Mouse (Mus musculus) forebrain, postnatal 0 days (tissue): ENCODE data around the gene Ppp1r3c. TPM values are rescaled to one million over a fixed set of nuclear protein-coding genes. Genes with fewer than 3 reads are reported as not detected.

Source experiments
- ATAC-seq: fragments of 200-750 bp; cut with Nextera tagmentation; 2 replicates; pipeline ENCODE4 v1.8.0; 2017; ENCODE audit warnings: mild to moderate bottlenecking, moderate library complexity
- DNase-seq: peaks from one replicate; pipeline ENCODE4 v3.0.0-alpha.2; 2015
- H3K27ac ChIP-seq: fragments of 300-500 bp; sonication (generic); 2 replicates; pipeline ENCODE4 v1.5.1; 2014; ENCODE audit warnings: low read depth, mild to moderate bottlenecking, antibody characterized with exemption, low read length, moderate library complexity, mixed read lengths
- H3K27me3 ChIP-seq: fragments of 300-500 bp; sonication (generic); 2 replicates; pipeline ENCODE4 v1.6.1; 2014; ENCODE audit warnings: mild to moderate bottlenecking, low read length, mixed read lengths; ENCODE audit not compliant: insufficient read depth
- H3K36me3 ChIP-seq: fragments of 300-500 bp; sonication (generic); 2 replicates; pipeline ENCODE4 v1.6.1; 2014; ENCODE audit warnings: mild to moderate bottlenecking, moderate library complexity; ENCODE audit not compliant: insufficient read depth
- H3K4me1 ChIP-seq: fragments of 300-500 bp; sonication (generic); 2 replicates; pipeline ENCODE4 v1.6.1; 2014; ENCODE audit warnings: antibody characterized with exemption; ENCODE audit not compliant: insufficient read depth
- H3K4me2 ChIP-seq: fragments of 300-500 bp; sonication (generic); 2 replicates; pipeline ENCODE4 v1.6.1; 2014; ENCODE audit warnings: low read depth, mild to moderate bottlenecking, moderate library complexity
- H3K4me3 ChIP-seq: fragments of 300-500 bp; sonication (generic); 2 replicates; pipeline ENCODE4 v1.5.1; 2014; ENCODE audit warnings: low read depth, low read length, mixed read lengths
- H3K9ac ChIP-seq: fragments of 300-500 bp; sonication (generic); 2 replicates; pipeline ENCODE4 v1.6.1; 2014; ENCODE audit warnings: mild to moderate bottlenecking
- H3K9me3 ChIP-seq: fragments of 300-500 bp; sonication (generic); 2 replicates; pipeline ENCODE4 v1.6.1; 2016; ENCODE audit warnings: low read length
- CTCF ChIP-seq: sonication (generic); IDR thresholded peaks from 2 replicates; pipeline ENCODE4 v1.5.1; 2016; ENCODE audit warnings: antibody characterized with exemption, control low read depth, low read depth
- WGBS: fragments of 180-500 bp; shearing (Covaris S2); extraction: QIAGEN DNeasy Blood & Tissue Kit; methylation state at CpG from one replicate; pipeline ENCODE4 v1.1.7; 2014; 5-methylcytosine and 5-hydroxymethylcytosine counted together
- polyA plus RNA-seq: library from polyadenylated mRNA; unstranded; fragments of >200 nt; fragmentation: Nextera tagmentation; extraction: Ambion mirVana; gene quantifications from 2 replicates; pipeline ENCODE4 v1.2.1, GENCODE M21; 2015
- total RNA-seq: library from RNA; depleted of rRNA; stranded (reverse); fragments of >200 nt; gene quantifications from 2 replicates; pipeline ENCODE4 v1.2.3, GENCODE M21; 2014

Gene Ppp1r3c
- total and polyA plus RNA-seq, 2 experiments from 2014 or later = 8.9 to 28.6 TPM

DNA sequence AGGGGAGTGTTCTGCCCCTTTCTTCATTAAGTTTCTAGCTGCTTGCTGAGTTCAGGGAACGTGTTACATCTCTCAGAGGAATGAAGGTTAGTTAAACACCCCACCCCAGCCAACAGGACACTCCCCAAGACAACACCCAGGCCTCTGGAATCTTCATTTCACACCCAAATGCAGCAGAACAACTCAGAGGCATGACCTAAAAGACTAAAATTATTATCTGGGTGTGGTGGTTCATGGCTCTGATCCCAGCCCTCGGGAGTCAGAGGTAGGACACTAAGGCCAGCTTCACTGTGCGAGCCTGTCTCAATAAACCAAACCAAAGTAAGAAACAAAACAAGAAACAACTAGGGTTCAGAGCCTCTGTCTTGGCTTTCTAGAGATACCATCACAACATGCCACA is 38.3 kb downstream of the Ppp1r3c start:
- 86% methylated on average over 3 of the region's 3 CpGs for WGBS
- H3K27ac ChIP-seq = no peak overlapping the region

DNA sequence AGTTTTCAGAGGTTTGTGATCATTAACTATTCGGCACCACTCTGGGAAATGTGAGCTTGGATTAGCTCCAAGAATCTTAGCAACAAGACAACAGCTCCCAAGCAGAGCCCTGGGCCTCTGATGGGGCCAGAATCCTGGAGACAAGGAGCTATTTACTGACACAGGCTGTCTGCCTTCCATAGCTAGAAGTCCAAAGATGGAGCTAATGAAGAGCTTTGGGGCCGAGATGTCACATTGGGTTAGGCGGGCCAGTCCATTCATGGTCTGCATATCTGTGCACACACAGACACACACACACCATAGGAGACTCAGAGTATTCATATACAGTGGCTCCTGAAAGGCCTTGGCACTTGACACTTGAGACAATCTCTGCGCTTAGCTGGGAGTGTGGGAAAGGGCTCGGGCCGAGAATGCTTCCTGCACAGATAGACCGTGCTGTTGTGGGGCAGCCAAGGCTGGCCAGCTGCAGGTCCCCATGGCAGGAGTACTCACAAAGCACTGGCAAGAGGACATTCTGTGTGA is 39.8 kb downstream of the Ppp1r3c start:
- H3K27ac ChIP-seq = peak overlapping the region; percentile 62; the same call in 1 of the 2 replicates

More for the DNA sequence above, 38.3 kb downstream of the Ppp1r3c start:
- Histone ChIP-seq H3K36me3 (no peaks in the 10 kb centered on the region), H3K9me3 (no peaks in the 10 kb centered on the region), H3K4me1 (no peaks in the 10 kb centered on the region; the same call in 1 of the 2 replicates), H3K27me3 (no peaks in the 10 kb centered on the region; the same call in 1 of the 2 replicates), H3K9ac (no peak overlapping the region), H3K4me2 (no peak overlapping the region), H3K4me3 (no peak overlapping the region)
- TF ChIP-seq CTCF = no peak
- no peak for ATAC-seq
- no peak for DNase-seq

DNA sequence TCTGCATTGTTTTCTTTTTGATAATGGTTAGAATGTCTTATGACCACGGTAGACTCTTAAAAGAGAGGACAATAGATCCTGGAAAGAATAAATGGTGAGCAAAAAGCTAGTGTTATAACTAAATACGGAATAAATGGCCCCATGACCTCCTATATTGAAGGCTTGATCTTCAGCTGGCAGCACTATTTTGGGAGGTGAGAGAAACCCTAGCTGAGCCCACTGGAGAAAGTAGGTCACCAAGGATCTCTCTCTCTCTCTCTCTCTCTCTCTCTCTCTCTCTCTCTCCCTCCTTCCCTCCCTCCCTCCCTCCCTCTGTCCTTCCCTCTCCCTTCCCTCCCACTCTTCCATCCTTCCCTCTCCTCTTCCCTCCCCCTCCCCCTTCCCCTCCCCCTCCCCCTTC is 42.9 kb downstream of the Ppp1r3c start:
- Histone ChIP-seq H3K9me3 (no peaks in the 10 kb centered on the region), H3K36me3 (no peaks in the 10 kb centered on the region), H3K27me3 (no peaks in the 10 kb centered on the region; the same call in 1 of the 2 replicates), H3K9ac (no peak overlapping the region), H3K4me3 (no peak overlapping the region), H3K4me1 (peaks cover 10% of the 10 kb centered on the region), H3K4me2 (no peak overlapping the region), H3K27ac (no peak overlapping the region)
- WGBS = 69% methylated on average over 2 of the region's 2 CpGs
- no peak for ATAC-seq
- no peak for DNase-seq
- TF ChIP-seq CTCF = no peak

More for the DNA sequence above, 39.8 kb downstream of the Ppp1r3c start:
- Histone ChIP-seq H3K9me3 (no peaks in the 10 kb centered on the region), H3K4me3 (no peak overlapping the region), H3K4me1 (no peaks in the 10 kb centered on the region; the same call in 1 of the 2 replicates), H3K9ac (no peak overlapping the region), H3K27me3 (no peaks in the 10 kb centered on the region; the same call in 1 of the 2 replicates), H3K4me2 (no peak overlapping the region), H3K36me3 (no peaks in the 10 kb centered on the region)
- TF ChIP-seq CTCF = no peak
- peak; percentile 57 for DNase-seq
- WGBS = 17% methylated on average over 7 of the region's 7 CpGs
- peak; percentile 80 for ATAC-seq

- no peaks in the 10 kb centered on the region; the same call in 1 of the 2 replicates for H3K27me3 ChIP-seq
- DNase-seq (no peak), ATAC-seq (no peak)
- 83% methylated on average over 5 of the region's 5 CpGs for WGBS
- no peak overlapping the region for H3K9ac ChIP-seq
- no peak overlapping the region for H3K4me3 ChIP-seq
- TF ChIP-seq CTCF = no peak
- H3K27ac ChIP-seq = no peak overlapping the region
- peaks cover 11% of the 10 kb centered on the region for H3K4me1 ChIP-seq
- no peaks in the 10 kb centered on the region for H3K36me3 ChIP-seq
- no peaks in the 10 kb centered on the region for H3K9me3 ChIP-seq
- no peak overlapping the region for H3K4me2 ChIP-seq
Observed at GRCm38 (mm10) chr19:36691941-36692340, 44.5 kb downstream of the Ppp1r3c start.

DNA sequence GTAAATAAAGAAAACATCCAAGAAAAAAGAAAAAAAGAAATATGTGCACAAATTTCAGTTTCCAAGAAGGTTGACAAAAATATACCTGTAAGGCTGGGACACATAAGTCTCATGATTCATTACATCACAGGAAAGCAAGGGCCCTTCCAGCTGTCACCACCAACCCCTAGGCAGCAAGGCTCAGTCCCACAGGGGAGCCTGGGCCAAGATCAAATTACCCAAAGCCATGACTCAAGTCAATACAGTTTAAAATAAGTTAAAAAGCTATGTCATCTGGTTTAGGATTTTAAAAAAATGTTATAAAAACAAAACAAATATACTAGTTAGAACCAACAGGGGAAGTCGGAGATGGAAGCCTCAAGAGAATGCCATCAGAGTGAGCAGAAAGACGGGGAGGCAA is 45.2 kb downstream of the Ppp1r3c start:
- 88% methylated on average over 2 of the region's 2 CpGs for WGBS
- Histone ChIP-seq H3K9ac (no peak overlapping the region), H3K27ac (no peak overlapping the region), H3K4me2 (no peak overlapping the region), H3K4me1 (peaks cover 11% of the 10 kb centered on the region), H3K9me3 (no peaks in the 10 kb centered on the region), H3K4me3 (no peak overlapping the region), H3K36me3 (no peaks in the 10 kb centered on the region), H3K27me3 (no peaks in the 10 kb centered on the region; the same call in 1 of the 2 replicates)
- ATAC-seq (no peak), DNase-seq (no peak)
- TF ChIP-seq CTCF = no peak

DNA sequence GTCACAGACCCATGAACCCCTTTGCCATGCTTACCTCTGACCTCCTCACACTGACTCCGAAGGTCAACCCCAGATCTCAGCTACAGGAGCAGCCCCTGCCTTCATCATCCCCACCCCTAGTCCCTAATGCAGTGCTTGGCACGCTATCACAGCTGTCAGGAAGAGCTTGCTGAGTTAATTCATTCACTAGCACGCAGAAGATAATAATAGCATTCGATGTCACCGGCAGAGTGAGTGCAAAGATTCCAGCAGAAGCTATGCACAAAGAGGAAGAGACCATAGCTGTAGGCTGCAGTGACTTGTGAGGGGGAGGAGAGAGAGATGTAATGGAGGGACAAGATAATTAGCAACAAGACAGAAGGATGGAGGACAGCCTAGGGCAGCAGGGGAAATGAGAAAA is 47.2 kb downstream of the Ppp1r3c start:
- no peak for TF ChIP-seq CTCF
- Histone ChIP-seq H3K27ac (peak overlapping the region; percentile 66), H3K36me3 (no peaks in the 10 kb centered on the region), H3K4me2 (no peak overlapping the region), H3K4me3 (no peak overlapping the region), H3K27me3 (no peaks in the 10 kb centered on the region; the same call in 1 of the 2 replicates), H3K4me1 (peaks cover 11% of the 10 kb centered on the region), H3K9ac (no peak overlapping the region), H3K9me3 (no peaks in the 10 kb centered on the region)
- ATAC-seq (peak; percentile 83), DNase-seq (peak; percentile 54)
- 31% methylated on average over 5 of the region's 5 CpGs for WGBS

DNA sequence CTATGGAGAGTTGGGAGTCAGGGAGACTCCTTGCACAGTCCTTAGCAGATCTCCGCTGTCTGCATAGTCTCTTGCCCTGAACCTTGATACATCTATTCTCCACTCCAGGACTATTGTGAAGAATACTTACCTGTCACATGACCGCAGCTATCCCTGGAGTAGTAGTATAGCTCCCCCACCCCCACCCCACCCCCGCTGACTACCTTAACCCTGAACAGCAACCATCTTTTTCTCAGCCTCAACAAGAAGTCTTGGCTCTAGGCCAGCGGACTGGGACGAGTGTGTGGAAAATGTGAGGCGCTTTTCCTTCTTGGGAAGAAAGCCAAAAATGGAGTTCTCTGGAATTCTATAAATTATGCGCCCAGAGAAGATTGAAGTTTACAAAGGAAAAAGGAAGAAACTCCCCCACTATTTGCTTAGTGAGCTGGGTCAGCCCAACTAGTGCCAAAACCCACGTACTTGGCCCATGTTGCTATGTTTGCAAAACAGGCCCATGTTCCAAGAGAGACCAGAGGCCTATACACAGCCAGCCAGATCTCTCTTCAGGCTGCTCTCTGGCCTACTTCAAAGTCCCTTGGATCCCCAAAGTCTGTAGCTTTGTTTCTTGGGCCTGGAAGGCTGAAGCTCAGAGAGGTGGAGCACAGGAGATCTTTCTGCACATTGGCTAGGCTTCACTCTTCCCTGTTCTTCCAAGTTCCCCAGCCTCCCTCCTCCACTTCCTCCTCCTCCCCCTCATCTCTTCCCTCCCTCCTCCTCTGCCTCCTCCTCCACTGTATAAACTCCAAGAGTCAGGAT is 48.4 kb downstream of the Ppp1r3c start:
- Histone ChIP-seq H3K4me2 (no peak overlapping the region), H3K4me3 (no peak overlapping the region), H3K27me3 (no peaks in the 10 kb centered on the region), H3K9ac (no peak overlapping the region), H3K4me1 (peaks cover 11% of the 10 kb centered on the region), H3K27ac (peak overlapping the region; percentile 66; the same call in 1 of the 2 replicates), H3K9me3 (no peaks in the 10 kb centered on the region), H3K36me3 (no peaks in the 10 kb centered on the region)
- WGBS = 38% methylated on average over 8 of the region's 8 CpGs
- DNase-seq (peak; percentile 75), ATAC-seq (peak; percentile 56)
- no peak for TF ChIP-seq CTCF
